Mouse (Mus musculus): ENCODE data around the gene Olfr1272.
"Not testable (repeated sequence)": the region's sequence is repeated elsewhere in the genome, so short reads cannot be mapped to it uniquely, and the experiment has no call there.

DNA sequence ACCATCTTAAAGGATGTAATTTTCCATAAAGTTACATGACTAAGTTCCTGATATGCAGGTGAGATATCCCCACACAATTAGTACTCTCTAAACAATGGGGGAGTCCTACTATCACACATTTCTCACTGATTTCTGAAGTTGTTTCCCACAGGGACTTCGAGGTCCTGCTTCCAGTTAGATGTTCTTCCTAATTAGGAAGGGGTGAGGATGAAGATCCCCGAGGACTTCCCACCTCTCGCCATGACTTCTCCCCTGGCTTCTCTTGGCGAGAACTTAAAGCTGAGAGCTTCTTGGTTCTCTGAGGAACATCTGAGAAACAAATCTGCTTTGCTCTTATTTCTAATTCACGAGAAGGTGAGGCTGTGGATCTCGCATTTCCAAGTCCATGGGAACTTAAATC is 29.3 kb upstream of the Olfr1272 start, which contains the start of gene Gm13769:
- not testable (repeated sequence) for TF ChIP-seq CTCF (IDR thresholded peaks at IDR 0.05 in 2 of 3, conservative IDR thresholded peaks at IDR 0.05 in 1 of 3; ENCODE audit: control insufficient read depth in 1 of 3, insufficient read depth in 1 of 3, low read depth in 2 of 3, low read length in 3 of 3, poor library complexity in 1 of 3, severe bottlenecking in 1 of 3); POLR2A (IDR thresholded peaks at IDR 0.05; ENCODE audit: control insufficient read depth in 1 of 2, insufficient read depth in 1 of 2, low read depth in 1 of 2, low read length in 2 of 2, poor library complexity in 1 of 2); EP300 (IDR thresholded peaks at IDR 0.05; ENCODE audit: low read depth in 1 of 2, low read length in 2 of 2); MAFK (IDR thresholded peaks at IDR 0.05; ENCODE audit: borderline replicate concordance, low read depth, low read length); POLR2AphosphoS5 (IDR thresholded peaks at IDR 0.05; ENCODE audit: borderline replicate concordance, low read depth, low read length); GATA1 (IDR thresholded peaks at IDR 0.05; ENCODE audit: low read depth, low read length); USF1 (IDR thresholded peaks at IDR 0.05; ENCODE audit: low read depth, low read length); MXI1 (IDR thresholded peaks at IDR 0.05; ENCODE audit: low read depth, low read length)
